Mouse (Mus musculus) MEL (cell line): ENCODE data around the gene Ccdc171. TPM values are rescaled to one million over a fixed set of nuclear protein-coding genes. Genes with fewer than 3 reads are reported as not detected.
"Not testable (repeated sequence)": the region's sequence is repeated elsewhere in the genome, so short reads cannot be mapped to it uniquely, and the experiment has no call there.

Experiments used
- DNase-seq: peaks from one replicate; pipeline ENCODE4 v3.0.0; 2011; ENCODE audit warnings: low read depth, low spot score
- H3K27ac ChIP-seq: 2 replicates; pipeline ENCODE4 v1.5.1; 2012; ENCODE audit warnings: low read depth, mild to moderate bottlenecking, control low read depth, low read length, moderate library complexity; ENCODE audit not compliant: control insufficient read depth
- H3K27me3 ChIP-seq, 2 experiments: fragments of 150-350 bp in 1 of 2; sonication (generic) in 1 of 2; 2 replicates each; pipeline ENCODE4 v1.6.1; 2012; ENCODE audit warnings: low read length in 2 of 2, mild to moderate bottlenecking in 2 of 2, improper control_type of control experiment in 1 of 2, moderate library complexity in 1 of 2; ENCODE audit not compliant: insufficient read depth in 2 of 2, control insufficient read depth in 1 of 2
- H3K36me3 ChIP-seq, 2 experiments: 2 replicates each; pipeline ENCODE4 v1.6.1; 2012 to 2014; ENCODE audit warnings: low read length in 2 of 2, improper control_type of control experiment in 1 of 2, inconsistent platforms in 1 of 2, mild to moderate bottlenecking in 1 of 2; ENCODE audit not compliant: insufficient read depth in 2 of 2, control insufficient read depth in 1 of 2
- H3K4me1 ChIP-seq, 2 experiments: fragments of 150-350 bp in 1 of 2; sonication (generic) in 1 of 2; 2 replicates each; pipeline ENCODE4 v1.6.1; 2012; ENCODE audit warnings: low read length in 2 of 2, improper control_type of control experiment in 1 of 2, mild to moderate bottlenecking in 1 of 2; ENCODE audit not compliant: insufficient read depth in 2 of 2, control insufficient read depth in 1 of 2
- H3K4me3 ChIP-seq, 2 experiments: fragments of 150-350 bp in 1 of 2; sonication (generic) in 1 of 2; 2 replicates each; pipeline ENCODE4 v1.5.1; 2012; ENCODE audit warnings: low read depth in 2 of 2, low read length in 2 of 2, mild to moderate bottlenecking in 2 of 2, moderate library complexity in 2 of 2, control low read depth in 1 of 2, improper control_type of control experiment in 1 of 2; ENCODE audit not compliant: control insufficient read depth in 1 of 2, insufficient read depth in 1 of 2
- H3K79me2 ChIP-seq: 2 replicates; pipeline ENCODE4 v1.6.1; 2012; ENCODE audit warnings: mild to moderate bottlenecking, low read length, moderate library complexity; ENCODE audit not compliant: control insufficient read depth, poor library complexity, insufficient read depth
- H3K9ac ChIP-seq: 2 replicates; pipeline ENCODE4 v1.6.1; 2012; ENCODE audit warnings: low read depth, mild to moderate bottlenecking, control low read depth, low read length, moderate library complexity; ENCODE audit not compliant: control insufficient read depth, poor library complexity, severe bottlenecking
- H3K9me3 ChIP-seq: fragments of 150-350 bp; sonication (generic); replicated peaks from 2 replicates; pipeline ENCODE4 v1.6.1; 2012; ENCODE audit warnings: mild to moderate bottlenecking, low read length, improper control_type of control experiment, moderate library complexity; ENCODE audit not compliant: insufficient read depth
- BHLHE40 ChIP-seq: IDR thresholded peaks from 2 replicates; pipeline ENCODE4 v1.6.1; 2012; ENCODE audit warnings: low read depth, mild to moderate bottlenecking, inconsistent platforms, low read length, improper control_type of control experiment, borderline replicate concordance
- ELF1 ChIP-seq: IDR thresholded peaks from 2 replicates; pipeline ENCODE4 v1.6.1; 2014; ENCODE audit warnings: low read depth, mild to moderate bottlenecking, inconsistent platforms, low read length, improper control_type of control experiment, moderate library complexity
- EP300 ChIP-seq, 2 experiments: IDR thresholded peaks; 2 replicates each; pipeline ENCODE4 v1.6.1; 2011; ENCODE audit warnings: improper control_type of control experiment in 2 of 2, low read length in 2 of 2, low read depth in 1 of 2, mild to moderate bottlenecking in 1 of 2
- ETS1 ChIP-seq: IDR thresholded peaks from 2 replicates; pipeline ENCODE4 v1.6.1; 2012; ENCODE audit warnings: low read depth, mild to moderate bottlenecking, inconsistent platforms, low read length, improper control_type of control experiment, moderate library complexity
- GABPA ChIP-seq: IDR thresholded peaks from 2 replicates; pipeline ENCODE4 v1.6.1; 2012; ENCODE audit warnings: low read depth, mild to moderate bottlenecking, inconsistent platforms, low read length, improper control_type of control experiment, moderate library complexity
- GATA1 ChIP-seq: IDR thresholded peaks from 2 replicates; pipeline ENCODE4 v1.6.1; 2011; ENCODE audit warnings: low read depth, low read length, improper control_type of control experiment
- HCFC1 ChIP-seq: IDR thresholded peaks from 2 replicates; pipeline ENCODE4 v1.6.1; 2012; ENCODE audit warnings: low read depth, mild to moderate bottlenecking, inconsistent platforms, low read length, improper control_type of control experiment, moderate library complexity
- JUND ChIP-seq: IDR thresholded peaks from 2 replicates; pipeline ENCODE4 v1.6.1; 2011; ENCODE audit warnings: low read depth, mild to moderate bottlenecking, improper control_type of control experiment, low read length
- KAT2A ChIP-seq: conservative IDR thresholded peaks from 2 replicates; pipeline ENCODE4 v1.6.1; 2012; ENCODE audit warnings: low read depth, low read length, improper control_type of control experiment, inconsistent platforms
- MAX ChIP-seq: IDR thresholded peaks from 2 replicates; pipeline ENCODE4 v1.6.1; 2011; ENCODE audit warnings: low read length, improper control_type of control experiment
- MAZ ChIP-seq: IDR thresholded peaks from 2 replicates; pipeline ENCODE4 v1.6.1; 2012; ENCODE audit warnings: low read depth, mild to moderate bottlenecking, inconsistent platforms, low read length, improper control_type of control experiment
- MEF2A ChIP-seq: IDR thresholded peaks from 2 replicates; pipeline ENCODE4 v1.6.1; 2014; ENCODE audit warnings: low read depth, mild to moderate bottlenecking, inconsistent platforms, low read length, improper control_type of control experiment; ENCODE audit not compliant: poor library complexity, insufficient replicate concordance, severe bottlenecking; ENCODE audit errors: extremely low read depth
- MYB ChIP-seq: IDR thresholded peaks from 2 replicates; pipeline ENCODE4 v1.6.1; 2011; ENCODE audit warnings: mild to moderate bottlenecking, low read depth, low read length, improper control_type of control experiment
- MYC ChIP-seq: IDR thresholded peaks from 2 replicates; pipeline ENCODE4 v1.6.1; 2011; ENCODE audit warnings: low read depth, mild to moderate bottlenecking, low read length, improper control_type of control experiment, moderate library complexity
- NRF1 ChIP-seq: IDR thresholded peaks from 2 replicates; pipeline ENCODE4 v1.6.1; 2014; ENCODE audit warnings: low read depth, mild to moderate bottlenecking, inconsistent platforms, low read length, improper control_type of control experiment, moderate library complexity; ENCODE audit not compliant: poor library complexity, insufficient read depth, severe bottlenecking
- POLR2A ChIP-seq, 2 experiments: IDR thresholded peaks; 2 replicates each; pipeline ENCODE4 v1.6.1; 2011 to 2012; ENCODE audit warnings: low read length in 2 of 2, mild to moderate bottlenecking in 2 of 2, control low read depth in 1 of 2, improper control_type of control experiment in 1 of 2, low read depth in 1 of 2, moderate library complexity in 1 of 2; ENCODE audit not compliant: control insufficient read depth in 1 of 2, insufficient read depth in 1 of 2, poor library complexity in 1 of 2
- POLR2AphosphoS5 ChIP-seq: IDR thresholded peaks from 2 replicates; pipeline ENCODE4 v1.6.1; 2012; ENCODE audit warnings: low read depth, borderline replicate concordance, mild to moderate bottlenecking, inconsistent platforms, low read length, moderate library complexity, mixed read lengths
- RAD21 ChIP-seq: IDR thresholded peaks from 2 replicates; pipeline ENCODE4 v1.6.1; 2011; ENCODE audit warnings: mild to moderate bottlenecking, low read depth, low read length, improper control_type of control experiment
- RCOR1 ChIP-seq: IDR thresholded peaks from 2 replicates; pipeline ENCODE4 v1.6.1; 2012; ENCODE audit warnings: low read depth, mild to moderate bottlenecking, inconsistent platforms, low read length, improper control_type of control experiment
- SIN3A ChIP-seq: IDR thresholded peaks from 2 replicates; pipeline ENCODE4 v1.6.1; 2012; ENCODE audit warnings: low read length, improper control_type of control experiment, inconsistent platforms
- SMC3 ChIP-seq: IDR thresholded peaks from 2 replicates; pipeline ENCODE4 v1.6.1; 2011; ENCODE audit warnings: low read depth, low read length, improper control_type of control experiment
- TAL1 ChIP-seq: IDR thresholded peaks from 2 replicates; pipeline ENCODE4 v1.6.1; 2012; ENCODE audit warnings: mild to moderate bottlenecking, inconsistent platforms, low read length, moderate library complexity, mixed read lengths
- TBP ChIP-seq: IDR thresholded peaks from 2 replicates; pipeline ENCODE4 v1.8.0; 2011; ENCODE audit warnings: low read depth, low read length, improper control_type of control experiment
- TCF12 ChIP-seq: IDR thresholded peaks from 2 replicates; pipeline ENCODE4 v1.6.1; 2014; ENCODE audit warnings: low read depth, mild to moderate bottlenecking, inconsistent platforms, low read length, improper control_type of control experiment, moderate library complexity
- USF2 ChIP-seq, 2 experiments: IDR thresholded peaks; 2 replicates each; pipeline ENCODE4 v1.6.1; 2011 to 2012; ENCODE audit warnings: improper control_type of control experiment in 2 of 2, low read length in 2 of 2, borderline replicate concordance in 1 of 2, inconsistent platforms in 1 of 2, low read depth in 1 of 2, mild to moderate bottlenecking in 1 of 2; ENCODE audit not compliant: insufficient read depth in 1 of 2
- ZKSCAN1 ChIP-seq: IDR thresholded peaks from 2 replicates; pipeline ENCODE4 v1.6.1; 2012; ENCODE audit warnings: low read depth, mild to moderate bottlenecking, inconsistent platforms, low read length, improper control_type of control experiment, moderate library complexity
- ZNF384 ChIP-seq: IDR thresholded peaks from 2 replicates; pipeline ENCODE4 v1.6.1; 2012; ENCODE audit warnings: low read depth, mild to moderate bottlenecking, inconsistent platforms, low read length, improper control_type of control experiment
- polyA plus RNA-seq, 2 experiments: library from polyadenylated mRNA; stranded (reverse) in 1 of 2; unstranded in 1 of 2; fragments of >175 nt in 1 of 2; fragments of >200 nt in 1 of 2; gene quantifications; 2 replicates each; pipeline versions ENCODE4 v1.2.1 to v1.2.4; 2012; ENCODE audit warnings: low replicate concordance in 2 of 2, low read depth in 1 of 2; ENCODE audit not compliant: insufficient read length in 2 of 2, insufficient read depth in 1 of 2, missing spikeins in 1 of 2
- total RNA-seq: library from RNA; depleted of rRNA; stranded (reverse); fragments of 300-350 nt; gene quantifications from 2 replicates; pipeline ENCODE4 v1.2.3, GENCODE M21; 2012

Gene Ccdc171
- total and polyA plus RNA-seq, 3 experiments = 1.6 to 1.8 TPM; not detected in 1

GRCm38 (mm10) chr4:83662301-83662700 lies 137.0 kb downstream of the Ccdc171 start (continued):
- TF ChIP-seq ZNF384 = peak; percentile 94
- no peak for TF ChIP-seq ZKSCAN1
- peak; percentile 33; the same call in 1 of the 2 replicates for TF ChIP-seq BHLHE40
- no peak; the same call in 1 of the 2 replicates for TF ChIP-seq HCFC1
- no peak for TF ChIP-seq SMC3
- no peak; the same call in 1 of the 2 replicates for TF ChIP-seq SIN3A
- no peak for TF ChIP-seq MAX
- no peak for TF ChIP-seq RAD21
- TF ChIP-seq MYC = peak; percentile 67; the same call in 1 of the 2 replicates
- peak; percentile 67 for TF ChIP-seq TAL1
- no peak for TF ChIP-seq MAZ
- no peak for TF ChIP-seq GABPA
- TF ChIP-seq TBP = 0 out of 2 replicates have a peak, but pooled peaks have one; percentile 40
- TF ChIP-seq JUND = no peak
- TF ChIP-seq POLR2A (IDR thresholded peaks at IDR 0.05; ENCODE audit: control insufficient read depth in 1 of 2, insufficient read depth in 1 of 2, low read depth in 1 of 2, low read length in 2 of 2, poor library complexity in 1 of 2) = no peak
- TF ChIP-seq KAT2A = no peak
- TF ChIP-seq ETS1 = peak; percentile 79
- TF ChIP-seq POLR2AphosphoS5 = no peak
- TF ChIP-seq RCOR1 = no peak

- DNase-seq = peak; percentile 76
- Histone ChIP-seq H3K4me1 (peaks cover 20 to 30% of the 10 kb centered on the region in 2 experiments), H3K9me3 (no peaks in the 10 kb centered on the region), H3K4me3 (no peak overlapping the region), H3K9ac (no peak overlapping the region), H3K27ac (peak overlapping the region; percentile 64; the same call in 1 of the 2 replicates), H3K27me3 (no peaks in the 10 kb centered on the region), H3K79me2 (no peaks in the 10 kb centered on the region), H3K36me3 (peaks cover 0 to 26% of the 10 kb centered on the region in 2 experiments; a peak in 2 of 4 replicates)
- peak; percentile 46; the same call in 1 of the 2 replicates for TF ChIP-seq SIN3A
- peak; percentile 67 for TF ChIP-seq TCF12
- TF ChIP-seq ELF1 = no peak
- TF ChIP-seq POLR2A (IDR thresholded peaks at IDR 0.05; ENCODE audit: control insufficient read depth in 1 of 2, insufficient read depth in 1 of 2, low read depth in 1 of 2, low read length in 2 of 2, poor library complexity in 1 of 2) = no peak
- TF ChIP-seq TAL1 = peak; percentile 25; the same call in 1 of the 2 replicates
- TF ChIP-seq MEF2A = no peak
- TF ChIP-seq MYB = peak; percentile 74
- no peak for TF ChIP-seq USF2 (IDR thresholded peaks at IDR 0.05; ENCODE audit: borderline replicate concordance in 1 of 2, insufficient read depth in 1 of 2, low read depth in 1 of 2, low read length in 2 of 2)
- TF ChIP-seq GATA1 = peak; percentile 81
- TF ChIP-seq EP300 (IDR thresholded peaks at IDR 0.05; ENCODE audit: low read depth in 1 of 2, low read length in 2 of 2) = peak; percentile 61 to 82
- no peak for TF ChIP-seq JUND
- peak; percentile 57; the same call in 1 of the 2 replicates for TF ChIP-seq ETS1
- 0 out of 2 replicates have a peak, but pooled peaks have one; percentile 39 for TF ChIP-seq MAZ
- no peak; the same call in 1 of the 2 replicates for TF ChIP-seq MYC
- no peak for TF ChIP-seq NRF1
- TF ChIP-seq ZNF384 = no peak
- no peak for TF ChIP-seq BHLHE40
Measured at GRCm38 (mm10) chr4:83669552-83669951, 144.2 kb downstream of the Ccdc171 start.

DNA sequence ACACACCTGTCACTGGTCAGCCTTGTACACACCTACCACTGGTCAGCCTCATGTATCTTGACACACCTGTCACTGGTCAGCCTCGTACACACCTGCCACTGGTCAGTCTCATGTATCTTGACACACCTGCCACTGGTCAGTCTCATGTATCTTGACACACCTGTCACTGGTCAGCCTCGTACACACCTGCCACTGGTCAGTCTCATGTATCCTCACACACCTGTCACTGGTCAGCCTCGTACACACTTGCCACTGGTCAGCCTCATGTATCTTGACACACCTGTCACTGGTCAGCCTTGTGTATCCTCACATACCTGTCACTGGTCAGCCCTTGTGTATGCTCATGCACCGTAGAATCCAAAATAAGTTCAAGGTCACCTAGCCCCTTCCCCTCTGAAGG lies 150.0 kb downstream of the Ccdc171 start:
- DNase-seq, H3K9me3 ChIP-seq, H3K79me2 ChIP-seq, H3K9ac ChIP-seq, H3K4me3 ChIP-seq, H3K27ac ChIP-seq, H3K27me3 ChIP-seq: not testable (repeated sequence)
- peaks cover 10 to 18% of the 10 kb centered on the region in 2 experiments for H3K4me1 ChIP-seq
- H3K36me3 ChIP-seq = peaks cover 0 to 15% of the 10 kb centered on the region in 2 experiments; a peak in 2 of 4 replicates
